Mouse (Mus musculus) adrenal gland (tissue): Measurements from ENCODE around the gene Eml4.

Experiments
- intact Hi-C: fragments of 180-260 bp; cut with DNase I; formaldehyde crosslinking; loops from one replicate; pipeline ENCODE4 v1.15.1; 2025

The Eml4 gene

DNA sequence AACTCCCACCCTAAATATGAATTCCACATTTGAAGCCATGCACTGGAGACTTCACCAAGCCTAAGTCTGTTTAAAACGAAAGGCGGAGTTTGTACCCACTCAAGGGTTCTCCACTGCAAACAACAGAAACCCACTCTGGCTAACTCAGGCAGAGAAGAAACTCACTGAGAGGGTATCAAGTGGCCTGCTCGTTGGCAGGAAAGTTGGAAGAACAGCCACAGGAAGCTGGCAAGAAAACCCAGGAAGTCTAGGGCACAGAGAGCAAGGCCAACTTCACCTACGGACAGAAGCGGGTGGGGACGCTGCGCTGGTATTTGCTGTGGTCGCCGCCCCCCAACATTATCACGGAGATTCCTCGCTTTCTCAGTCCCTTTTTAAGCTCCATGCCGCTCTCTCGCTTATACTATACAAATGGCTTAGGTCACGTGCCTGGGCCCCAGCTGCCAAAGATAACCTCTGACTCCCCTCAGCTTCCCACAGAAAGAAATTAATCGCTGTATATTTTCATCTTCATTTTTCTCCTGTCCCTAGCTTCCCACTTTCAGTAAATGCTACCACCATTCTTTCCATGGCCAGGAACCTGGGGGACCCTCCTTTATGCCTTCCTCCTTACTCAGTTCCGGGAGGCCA lies 9.7 kb upstream of the Eml4 start:
- intact Hi-C loops: no loop called here

DNA sequence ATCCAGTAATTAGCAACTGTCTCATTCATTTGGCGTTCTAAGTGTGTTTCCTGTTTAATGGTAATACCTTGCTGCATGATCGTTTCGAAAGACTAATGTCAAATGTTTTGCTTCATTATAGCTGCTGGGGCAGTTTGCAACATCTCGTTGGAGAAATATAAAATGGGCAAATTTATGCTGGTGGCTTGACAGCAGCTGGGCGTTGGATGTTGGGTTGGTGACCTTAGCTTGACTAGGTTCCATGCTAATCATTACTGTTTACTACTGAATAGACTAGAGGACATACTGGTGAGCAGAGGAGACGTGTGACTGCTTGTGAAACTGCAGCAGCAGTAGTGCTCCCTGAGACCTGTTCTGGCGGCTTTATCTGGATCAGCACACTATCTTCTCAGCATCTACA lies 6.5 kb upstream of the Eml4 start:
- intact Hi-C loops: no loop called here

DNA sequence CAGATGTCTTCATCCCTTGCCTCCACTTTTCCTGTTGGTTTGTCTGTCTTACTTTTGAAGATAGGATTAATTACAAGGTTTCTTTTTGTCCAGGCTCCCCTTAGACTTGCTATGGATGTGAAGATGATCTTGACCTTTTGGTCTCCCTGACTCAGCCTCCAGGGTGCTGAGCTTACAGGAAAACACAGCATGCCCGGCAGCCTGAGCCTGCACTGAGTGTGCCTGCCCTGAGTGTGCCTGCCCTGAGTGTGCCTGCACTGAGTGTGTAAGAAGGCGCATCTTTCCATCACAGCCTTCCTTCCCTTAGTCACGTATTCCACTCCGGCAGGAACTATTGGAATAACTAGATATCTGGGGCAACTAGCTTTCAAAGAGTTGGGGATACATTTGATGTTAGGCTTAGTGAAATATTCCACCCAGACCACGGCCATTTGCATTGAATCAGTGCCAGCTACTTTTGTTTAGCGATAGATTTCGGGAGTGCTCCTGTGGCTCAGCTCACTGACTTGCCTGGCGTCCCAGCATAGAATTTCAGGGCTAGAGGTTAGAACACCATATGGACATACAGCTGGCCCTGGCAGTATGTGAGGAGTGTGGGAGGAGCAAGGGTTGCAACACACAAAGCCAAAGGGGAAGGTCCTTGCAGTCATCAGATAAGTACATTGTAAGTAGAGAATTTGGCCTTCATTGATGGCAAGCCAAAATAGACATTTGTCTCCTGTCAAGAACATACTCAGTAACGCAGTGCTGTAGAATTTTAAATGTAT lies 2.5 kb upstream of the Eml4 start:
- intact Hi-C loops: no loop called here

DNA sequence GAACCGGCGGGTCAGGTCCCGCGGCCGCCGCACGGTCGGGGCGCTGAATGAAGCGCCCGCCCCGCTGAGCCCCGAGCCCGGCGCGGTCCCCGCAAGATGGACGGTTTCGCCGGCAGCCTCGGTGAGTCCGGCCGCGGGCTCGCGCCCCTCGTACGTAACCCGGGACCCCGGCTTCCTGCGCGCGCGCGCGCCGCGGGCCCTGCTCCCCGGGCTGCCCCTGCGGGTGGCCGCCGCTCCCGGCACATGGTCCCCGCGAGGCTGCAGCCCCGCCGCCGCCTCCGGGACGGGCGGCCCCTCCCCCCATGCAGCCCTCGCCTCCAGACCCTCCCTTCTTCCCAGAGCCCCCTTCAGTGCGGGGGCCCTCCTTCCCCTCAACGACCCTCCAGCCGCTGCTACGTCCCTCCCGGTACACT lies 394 bp downstream of the Eml4 start:
- intact Hi-C loops: loop anchor here (5.0 kb wide), 1 partner anchor 74 kb away; no protein-coding TSS in a partner anchor

DNA sequence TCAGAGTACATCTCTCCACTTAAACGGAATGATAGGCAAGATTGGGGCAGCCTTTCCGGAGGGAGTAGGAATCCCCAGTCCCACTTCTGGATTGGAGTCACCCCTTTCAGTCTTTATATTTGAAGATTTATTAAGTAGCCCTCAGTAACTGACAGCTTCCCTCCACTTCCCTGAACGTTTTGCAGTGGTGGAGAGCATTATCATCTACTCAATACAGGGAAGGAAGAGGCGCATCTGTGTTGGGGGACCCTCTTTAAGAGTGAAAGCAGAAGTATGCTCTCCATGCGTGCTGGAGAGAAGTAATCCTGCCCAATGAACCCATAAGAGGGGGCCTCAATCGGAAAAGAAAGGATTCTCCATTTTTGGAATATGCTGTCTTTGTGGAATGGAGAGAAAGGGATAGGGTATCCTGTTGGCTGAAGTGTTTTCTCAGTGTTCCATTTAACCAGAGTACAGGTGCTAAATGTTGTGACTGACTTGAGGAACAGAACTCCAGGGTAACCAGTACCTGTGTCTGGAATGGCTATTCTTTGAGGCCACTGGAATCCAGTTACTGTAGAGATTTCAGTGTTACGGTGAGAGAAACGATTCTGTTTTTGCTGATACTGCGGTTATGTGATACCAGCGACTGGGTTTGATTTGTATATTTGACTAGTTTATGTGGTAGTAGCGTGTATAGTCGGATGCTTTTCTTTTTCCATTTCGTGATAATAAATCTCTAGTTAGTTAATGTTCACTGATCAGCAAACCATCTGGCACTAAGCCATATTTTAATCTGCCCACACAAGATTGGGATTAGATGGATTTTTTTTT lies 1.1 kb downstream of the Eml4 start:
- intact Hi-C loops: loop anchor here (5.0 kb wide), 1 partner anchor 75 kb away; no protein-coding TSS in a partner anchor

DNA sequence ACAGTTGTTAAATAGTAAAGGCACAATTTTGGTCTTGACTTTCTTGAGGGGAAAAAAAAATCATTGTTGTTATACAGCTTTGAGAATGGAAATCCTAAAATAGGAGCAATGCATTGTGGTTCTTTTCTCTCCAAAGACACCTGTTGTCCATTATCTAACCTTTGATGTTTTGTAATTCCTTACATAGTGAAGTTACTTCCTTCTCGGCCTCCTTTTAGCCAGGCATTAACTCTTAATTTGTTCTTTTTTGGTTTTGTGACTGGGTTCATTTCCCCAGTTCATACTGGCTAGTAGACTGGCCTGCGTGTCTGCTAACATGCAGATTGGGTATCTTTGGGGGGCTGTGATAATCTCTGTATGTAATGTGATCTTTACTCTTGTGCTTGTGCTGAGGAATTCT lies 1.7 kb downstream of the Eml4 start:
- intact Hi-C loops: loop anchor here (5.0 kb wide), 1 partner anchor 75 kb away; no protein-coding TSS in a partner anchor

DNA sequence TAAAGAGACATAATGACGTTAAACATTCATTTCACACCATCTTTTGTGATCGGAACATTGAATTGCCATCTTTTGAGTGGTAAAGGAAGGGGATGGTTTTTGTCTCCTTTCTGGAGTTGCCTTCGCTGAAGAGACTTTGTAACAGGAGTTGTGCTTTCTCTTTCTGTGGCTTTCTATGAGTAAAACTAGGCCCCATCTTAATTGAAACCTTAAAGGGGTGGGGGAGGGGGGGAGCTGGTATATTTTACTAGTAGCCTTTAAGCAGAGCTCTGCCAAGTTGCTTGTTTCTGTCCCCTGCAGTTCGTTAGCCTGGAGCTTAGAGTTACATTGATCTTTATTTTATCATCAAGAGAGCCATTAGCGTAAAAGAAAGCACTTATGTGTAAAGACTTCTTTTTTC lies 2.3 kb downstream of the Eml4 start:
- intact Hi-C loops: loop anchor here (5.0 kb wide), 1 partner anchor 76 kb away; no protein-coding TSS in a partner anchor

DNA sequence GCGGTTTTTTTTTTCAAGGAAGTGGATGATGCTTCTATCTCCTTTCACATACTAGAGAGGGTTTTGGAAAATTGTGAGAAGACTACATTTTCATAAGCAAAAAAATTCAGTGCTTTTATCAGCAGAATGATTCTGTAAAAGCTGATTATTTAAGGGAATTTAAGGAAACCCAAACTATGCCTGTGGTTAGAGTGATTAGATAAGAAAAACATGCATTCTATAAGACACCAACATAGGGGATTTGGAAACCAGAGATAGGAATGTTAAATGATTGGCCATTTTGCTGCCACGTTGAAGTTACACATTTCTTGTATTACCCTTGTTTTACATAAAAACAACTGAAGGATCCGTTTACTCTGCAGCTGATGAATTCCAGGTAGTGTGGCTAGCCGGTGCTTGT lies 2.7 kb downstream of the Eml4 start:
- intact Hi-C loops: loop anchor here (5.0 kb wide), 1 partner anchor 76 kb away; no protein-coding TSS in a partner anchor

DNA sequence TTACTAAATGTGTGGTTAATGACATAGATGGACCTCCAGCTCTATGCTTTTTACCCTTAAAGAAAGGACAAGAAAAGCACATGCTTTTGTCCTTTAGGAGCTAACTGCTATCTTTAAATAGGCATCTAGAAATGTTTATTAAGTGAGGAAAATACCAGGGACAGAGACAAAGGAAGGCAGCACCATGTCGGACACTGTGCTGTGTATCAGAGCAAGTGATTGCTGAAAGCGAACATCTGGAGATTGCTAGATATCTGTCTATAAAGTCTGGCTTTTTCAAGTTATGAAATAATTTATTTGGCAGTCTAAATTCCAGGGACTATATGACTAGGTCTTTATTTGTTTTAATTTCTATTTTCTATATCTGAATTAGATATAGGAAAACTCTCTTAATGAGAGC lies 4.8 kb downstream of the Eml4 start:
- intact Hi-C loops: no loop called here

DNA sequence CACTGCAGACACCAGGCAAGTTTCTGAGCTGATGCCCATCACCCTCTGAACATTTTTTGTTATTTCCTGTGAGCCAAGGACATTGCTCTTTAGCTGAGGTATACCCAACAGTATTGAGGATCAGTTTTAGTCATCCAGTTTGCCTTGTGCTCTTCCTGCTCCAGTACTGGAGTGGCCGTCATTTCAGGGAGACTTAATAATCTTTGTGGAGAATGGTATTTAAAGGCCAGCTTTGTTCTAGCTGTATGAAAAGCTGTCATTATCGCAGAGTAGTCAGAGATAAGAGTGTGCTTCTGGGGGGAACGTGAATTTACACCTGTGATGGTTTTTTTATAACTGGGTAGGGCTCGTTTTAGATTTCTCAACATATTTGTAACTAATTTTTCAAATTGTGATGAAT lies 9.2 kb downstream of the Eml4 start:
- intact Hi-C loops: no loop called here

DNA sequence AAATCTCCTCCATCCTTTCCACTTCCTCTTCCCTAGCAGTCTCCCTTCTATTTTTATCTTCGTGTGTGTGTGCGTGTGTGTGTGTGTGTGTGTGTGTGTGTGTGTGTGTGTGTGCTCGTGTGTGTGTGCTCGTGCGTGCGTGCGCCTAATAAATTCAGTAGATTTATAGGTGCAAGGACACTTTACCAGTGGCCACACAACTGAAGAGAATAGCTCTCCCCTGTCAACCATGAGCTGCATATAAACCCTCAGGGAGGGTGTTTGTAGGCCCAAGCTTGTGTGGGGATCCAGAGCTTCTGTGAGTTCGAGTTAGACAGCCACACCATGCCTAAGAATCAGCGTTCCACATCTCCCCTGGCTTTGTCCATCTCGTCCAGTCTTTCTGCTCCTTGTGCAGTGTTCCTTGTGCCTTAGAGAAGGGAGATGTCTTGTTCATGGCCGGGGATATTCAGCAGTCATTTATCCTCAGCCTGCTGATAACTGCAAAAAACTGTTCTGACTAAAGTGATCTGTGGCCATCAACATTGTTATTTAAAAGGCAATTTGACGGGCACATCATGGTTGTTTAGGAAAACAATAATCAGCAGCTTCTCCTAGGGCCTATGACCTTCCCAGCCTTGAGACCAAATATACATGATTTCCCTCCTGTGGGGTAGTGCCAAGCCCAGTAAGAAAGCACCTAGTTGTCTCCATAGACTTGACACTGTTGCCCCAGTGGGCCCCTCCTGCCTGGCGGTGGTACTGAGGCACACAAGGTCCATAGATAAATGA lies 10.2 kb downstream of the Eml4 start:
- intact Hi-C loops: no loop called here

DNA sequence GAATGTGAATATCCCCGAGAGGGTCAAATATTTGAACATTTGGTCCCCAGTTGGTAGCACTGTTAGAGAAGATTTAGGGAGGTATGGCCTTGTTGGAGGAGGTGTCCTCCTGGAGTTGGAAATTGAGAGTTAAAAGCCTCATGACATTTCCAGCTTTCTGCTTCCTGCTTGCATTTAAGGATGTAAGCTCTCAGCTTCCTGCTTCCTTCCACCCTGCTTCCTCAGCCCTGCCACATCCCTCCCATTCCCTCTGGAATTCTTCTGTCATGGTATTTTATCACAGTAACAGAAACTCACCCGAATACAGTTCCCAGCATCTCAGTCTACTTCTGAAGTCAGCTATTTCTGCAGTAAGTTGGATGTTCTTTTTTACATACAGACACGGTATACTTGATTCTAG lies 12.3 kb downstream of the Eml4 start:
- intact Hi-C loops: no loop called here

DNA sequence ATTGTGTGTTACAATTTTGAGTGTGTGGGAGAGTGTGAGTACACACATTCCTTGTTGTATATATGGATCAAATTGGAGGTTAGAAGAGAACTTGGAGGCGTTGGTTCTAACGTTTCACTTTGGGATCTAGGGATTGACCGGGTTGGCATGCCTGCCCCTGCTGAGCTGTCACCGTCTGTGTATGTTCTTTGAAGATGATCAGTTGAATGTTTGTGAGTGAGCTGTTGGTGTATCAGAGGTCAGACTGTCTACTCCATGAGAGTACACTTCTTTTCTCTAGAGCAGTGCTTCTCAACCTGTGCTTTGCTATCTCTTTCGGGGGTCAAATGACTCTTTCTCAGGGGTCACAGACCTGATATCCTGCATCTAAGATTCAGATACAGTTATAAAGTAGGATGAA lies 13.6 kb downstream of the Eml4 start:
- intact Hi-C loops: no loop called here

DNA sequence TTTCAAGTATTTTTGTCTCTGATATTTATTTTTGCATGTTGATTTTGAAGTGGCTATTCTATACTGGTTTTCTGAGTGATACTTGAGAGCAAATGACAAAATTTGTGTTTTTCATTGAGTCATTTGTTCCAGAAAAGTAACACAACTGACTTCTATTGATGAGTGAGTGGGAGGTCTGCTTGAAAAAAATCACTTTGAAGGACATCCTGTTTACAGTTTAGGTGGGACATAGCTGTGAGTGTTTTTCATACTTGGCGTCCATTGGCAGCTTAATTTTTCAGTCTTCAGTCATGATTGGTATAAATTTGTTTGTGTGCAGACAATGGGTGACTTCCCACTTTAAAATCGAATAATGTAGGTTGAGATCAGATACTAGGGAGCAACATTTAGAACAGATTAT lies 14.4 kb downstream of the Eml4 start:
- intact Hi-C loops: no loop called here

DNA sequence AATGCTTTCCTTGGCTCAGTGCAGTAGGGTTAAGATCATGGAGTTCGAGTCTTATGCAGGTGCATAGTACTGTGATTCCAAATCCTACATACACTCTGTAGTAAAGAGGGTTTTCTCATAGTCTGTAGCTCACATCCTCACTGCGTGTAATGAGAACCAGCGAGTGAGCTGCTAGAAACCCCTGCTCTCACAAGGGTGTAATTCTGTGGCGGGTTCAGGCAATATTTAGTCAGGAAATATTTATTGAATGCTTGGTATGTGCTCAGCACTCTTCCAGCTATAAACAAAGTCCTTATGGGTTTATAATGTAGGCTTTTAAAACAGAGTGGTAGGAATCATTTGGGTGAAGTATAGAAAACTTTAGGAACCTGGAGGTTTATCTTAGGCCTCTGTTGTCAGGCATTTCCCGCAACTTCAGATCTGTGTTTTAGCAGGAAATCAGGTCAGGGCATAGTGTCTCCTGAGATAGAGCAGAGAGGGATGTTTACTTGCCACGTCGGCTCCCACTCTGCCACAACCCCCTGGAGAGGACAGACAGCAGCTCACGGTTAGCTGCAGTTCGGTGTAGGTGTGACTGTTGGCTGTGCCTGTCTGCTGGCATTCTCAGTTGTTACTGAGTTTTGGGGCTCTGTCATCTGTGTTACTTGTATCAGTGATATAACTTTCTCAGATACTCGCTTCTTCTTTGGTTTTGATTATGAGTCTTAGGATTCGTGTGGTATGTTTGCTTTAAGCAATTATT lies 15.1 kb downstream of the Eml4 start:
- intact Hi-C loops: no loop called here

DNA sequence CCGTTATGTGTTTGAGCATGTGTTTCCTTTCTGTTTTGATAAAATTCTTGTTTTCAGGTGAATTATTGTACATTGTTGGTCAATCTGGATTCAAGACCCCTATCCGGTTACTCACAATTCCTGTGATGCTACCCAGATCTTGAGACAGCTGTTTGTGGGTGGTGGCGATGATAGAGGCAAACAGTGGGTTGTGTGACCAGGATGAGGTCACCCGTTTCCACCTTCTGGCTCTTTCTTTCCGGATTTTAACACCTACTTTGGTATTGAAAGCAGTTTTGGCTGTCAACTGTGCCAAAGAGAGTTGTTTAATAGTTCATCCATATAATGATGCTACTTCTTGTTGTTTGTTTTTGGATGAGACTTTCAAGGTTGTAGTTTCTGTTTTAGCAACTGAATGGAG lies 16.7 kb downstream of the Eml4 start:
- intact Hi-C loops: no loop called here

DNA sequence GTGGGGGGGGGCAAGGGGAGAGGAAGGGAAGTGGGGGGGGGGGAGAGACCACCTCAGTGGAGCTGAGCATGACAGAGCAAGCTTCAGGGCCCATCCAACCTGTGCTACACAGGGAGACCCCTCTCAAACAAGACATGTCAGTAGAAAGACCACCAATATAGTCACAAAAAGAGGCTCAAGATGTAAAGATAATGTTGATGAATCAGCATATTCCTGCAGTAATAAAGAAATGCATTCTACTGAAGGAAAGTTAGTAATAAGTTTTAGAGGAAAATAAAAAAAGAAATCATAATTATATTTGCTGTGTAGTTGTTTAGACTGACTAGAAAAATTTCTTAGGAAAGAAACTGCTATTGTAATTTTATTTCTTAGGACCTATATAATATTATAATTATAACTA lies 23.4 kb downstream of the Eml4 start:
- intact Hi-C loops: no loop called here

DNA sequence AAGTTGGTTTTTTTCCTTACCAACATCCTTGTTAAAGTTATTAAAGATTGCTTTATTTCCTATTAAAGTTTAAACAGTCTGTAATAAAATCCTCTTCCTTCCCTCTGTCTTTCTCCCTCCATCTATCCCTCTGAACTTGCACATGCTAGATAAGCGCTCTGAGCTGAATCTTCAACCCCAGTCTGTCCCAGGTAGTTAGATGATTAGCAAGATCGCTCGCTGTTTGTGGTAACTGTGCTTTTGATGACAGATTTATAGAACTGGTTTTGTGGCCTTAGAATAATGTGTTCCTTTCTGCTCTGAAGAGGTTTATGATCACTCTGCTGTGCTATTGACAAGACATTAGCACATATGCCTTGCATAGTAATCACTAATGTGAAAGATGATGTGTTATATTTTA lies 25.1 kb downstream of the Eml4 start:
- intact Hi-C loops: no loop called here

DNA sequence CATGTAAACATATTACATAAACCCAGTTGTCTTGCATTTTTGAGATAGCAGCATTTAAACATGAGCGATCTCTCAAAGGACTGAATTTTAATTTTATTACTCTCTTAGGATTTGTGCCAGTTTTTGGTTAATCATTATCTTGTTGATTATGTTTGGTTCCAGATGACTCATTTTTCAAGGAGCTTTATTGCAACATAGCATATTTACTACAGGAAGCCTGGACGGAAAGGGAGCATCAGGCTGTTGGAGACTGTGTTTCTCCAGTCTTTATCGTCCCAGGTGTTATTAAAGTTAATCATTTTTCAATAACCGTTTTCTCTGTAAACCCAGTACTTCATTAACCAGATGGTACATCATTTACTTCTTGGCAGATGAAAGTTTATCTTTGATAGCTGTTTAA lies 26.1 kb downstream of the Eml4 start:
- intact Hi-C loops: no loop called here

DNA sequence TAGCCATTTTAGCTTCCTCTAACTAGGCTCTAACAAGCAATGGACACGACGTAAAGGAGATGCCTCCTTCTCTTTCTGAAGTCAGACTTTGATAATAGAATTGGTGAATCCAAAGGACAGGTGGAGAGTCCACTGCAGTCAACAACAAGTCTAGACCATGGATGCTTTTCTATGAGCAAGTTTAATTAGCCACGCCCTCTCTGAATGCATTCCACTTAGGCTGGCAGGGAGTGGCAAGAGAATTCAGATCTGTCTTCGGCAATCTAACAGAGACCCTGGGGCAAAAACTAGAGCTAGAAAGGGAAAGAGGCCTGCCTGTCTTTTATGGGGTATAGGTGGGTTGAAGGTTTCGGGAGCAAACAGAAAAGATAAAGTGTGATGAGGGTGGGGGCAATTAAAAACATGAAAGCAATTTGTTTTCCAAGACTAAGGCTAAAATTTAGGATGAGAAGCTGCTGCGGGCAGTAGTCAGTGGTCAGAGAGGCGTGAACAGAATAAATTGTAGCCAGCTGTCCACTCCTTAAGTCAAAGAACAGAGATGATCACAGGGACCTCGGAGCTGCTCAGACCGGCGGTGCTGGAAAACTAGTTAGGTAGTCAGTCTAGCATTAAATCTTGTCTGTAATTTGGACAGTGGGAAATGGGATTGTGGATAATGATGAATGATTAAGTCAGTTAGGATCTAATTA lies 27.2 kb downstream of the Eml4 start:
- intact Hi-C loops: no loop called here
